Mouse (Mus musculus): Measurements from ENCODE around the gene Gm3486. TPM values are rescaled to one million over a fixed set of nuclear protein-coding genes. Genes with fewer than 3 reads are reported as not detected.
"Not testable (repeated sequence)": the region's sequence is repeated elsewhere in the genome, so short reads cannot be mapped to it uniquely, and the experiment has no call there.

Gene Gm3486
- not detected in 2 replicates for polyA plus RNA-seq (2014; fragmentation: Nextera tagmentation; extraction: Ambion mirVana)

DNA sequence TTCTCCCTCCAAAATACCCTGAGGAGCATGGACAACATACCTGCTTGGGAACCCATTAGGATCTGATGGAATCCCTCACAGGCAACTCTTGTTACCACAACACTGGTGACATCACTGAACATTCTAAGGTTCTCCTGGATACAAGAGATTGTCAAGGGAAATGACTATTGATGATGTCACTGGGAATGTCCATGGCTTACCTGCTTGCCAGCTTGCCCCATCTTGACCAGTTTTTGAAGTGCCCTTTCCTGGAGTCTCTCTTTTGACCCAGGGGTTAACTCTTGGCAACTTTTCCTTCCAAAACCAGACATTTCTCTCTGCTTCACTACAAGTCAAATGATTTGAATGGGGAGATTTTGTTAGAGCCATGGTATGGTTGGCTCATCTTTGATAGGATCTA, at the start of gene Gm3486:
TSS of gene Gm3486 (minus strand) at position 101 of the 400 bp plus-strand sequence.
- not testable (repeated sequence) for H3K27ac ChIP-seq (ENCODE audit: low read depth, low read length); H3K36me3 ChIP-seq (ENCODE audit: control insufficient read depth, insufficient read depth, low read length); H3K4me2 ChIP-seq (replicated peaks; ENCODE audit: low read depth, low read length); H3K9me3 ChIP-seq (ENCODE audit: control insufficient read depth, low read length); H3K9ac ChIP-seq (ENCODE audit: low read depth, low read length); H3K27me3 ChIP-seq (ENCODE audit: control insufficient read depth, insufficient read depth, low read length); H3K4me1 ChIP-seq (ENCODE audit: control insufficient read depth, insufficient read depth, low read length); ATAC-seq (ENCODE audit: low FRiP score, low TSS enrichment); H3K4me3 ChIP-seq (ENCODE audit: low read length)

DNA sequence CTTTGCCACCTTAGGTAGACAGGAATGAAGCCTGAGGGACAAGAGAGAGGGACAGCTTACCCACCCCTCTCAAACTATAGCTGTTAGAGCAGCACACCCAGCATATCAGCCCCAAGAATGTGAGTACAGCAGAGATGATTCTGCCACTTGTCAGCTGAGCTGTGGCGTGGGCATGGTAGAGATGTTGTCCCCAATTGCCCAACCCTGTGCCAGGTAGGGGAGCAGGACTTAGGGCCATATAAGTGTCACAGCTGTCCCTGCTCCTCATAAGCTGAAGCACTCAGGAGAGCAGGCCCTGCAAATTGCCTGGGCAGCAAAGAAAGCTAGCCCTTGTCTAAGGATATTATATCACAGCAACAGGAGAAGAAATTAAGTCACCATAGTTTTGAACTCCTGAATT, 35.4 kb upstream of the Gm3486 start:
- H3K9me3 ChIP-seq (ENCODE audit: control insufficient read depth, low read length); H3K36me3 ChIP-seq (ENCODE audit: control insufficient read depth, insufficient read depth, low read length); H3K4me1 ChIP-seq (ENCODE audit: control insufficient read depth, insufficient read depth, low read length); H3K27ac ChIP-seq (ENCODE audit: low read depth, low read length); H3K9ac ChIP-seq (ENCODE audit: low read depth, low read length); H3K27me3 ChIP-seq (ENCODE audit: control insufficient read depth, insufficient read depth, low read length); ATAC-seq (ENCODE audit: low FRiP score, low TSS enrichment); H3K4me3 ChIP-seq (ENCODE audit: low read length); H3K4me2 ChIP-seq (replicated peaks; ENCODE audit: low read depth, low read length): not testable (repeated sequence)
- 84% methylated on average over 1 of the region's 1 CpGs for WGBS

DNA sequence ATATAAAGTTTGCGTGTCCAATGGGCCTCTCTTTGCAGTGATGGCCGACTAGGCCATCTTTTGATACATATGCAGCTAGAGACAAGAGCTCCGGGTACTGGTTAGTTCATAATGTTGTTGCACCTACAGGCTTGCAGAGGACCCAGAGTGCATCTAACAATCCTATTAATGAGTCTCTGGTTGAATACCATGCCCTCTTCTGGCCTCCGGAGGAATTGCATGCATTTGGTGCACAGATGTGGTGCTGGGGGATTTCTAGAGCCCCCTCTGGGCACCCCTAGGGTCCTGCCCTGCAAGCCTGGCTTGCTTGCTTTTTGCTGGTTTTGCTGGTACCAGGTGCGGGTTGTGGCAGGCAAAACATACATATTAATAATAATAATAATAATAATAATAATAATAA, 31.4 kb upstream of the Gm3486 start:
- H3K9me3 ChIP-seq (ENCODE audit: control insufficient read depth, low read length); H3K4me3 ChIP-seq (ENCODE audit: low read length); H3K4me1 ChIP-seq (ENCODE audit: control insufficient read depth, insufficient read depth, low read length); H3K9ac ChIP-seq (ENCODE audit: low read depth, low read length); H3K4me2 ChIP-seq (replicated peaks; ENCODE audit: low read depth, low read length); H3K27me3 ChIP-seq (ENCODE audit: control insufficient read depth, insufficient read depth, low read length); H3K36me3 ChIP-seq (ENCODE audit: control insufficient read depth, insufficient read depth, low read length); H3K27ac ChIP-seq (ENCODE audit: low read depth, low read length); ATAC-seq (ENCODE audit: low FRiP score, low TSS enrichment): not testable (repeated sequence)
- 77% methylated on average over 5 of the region's 5 CpGs for WGBS

DNA sequence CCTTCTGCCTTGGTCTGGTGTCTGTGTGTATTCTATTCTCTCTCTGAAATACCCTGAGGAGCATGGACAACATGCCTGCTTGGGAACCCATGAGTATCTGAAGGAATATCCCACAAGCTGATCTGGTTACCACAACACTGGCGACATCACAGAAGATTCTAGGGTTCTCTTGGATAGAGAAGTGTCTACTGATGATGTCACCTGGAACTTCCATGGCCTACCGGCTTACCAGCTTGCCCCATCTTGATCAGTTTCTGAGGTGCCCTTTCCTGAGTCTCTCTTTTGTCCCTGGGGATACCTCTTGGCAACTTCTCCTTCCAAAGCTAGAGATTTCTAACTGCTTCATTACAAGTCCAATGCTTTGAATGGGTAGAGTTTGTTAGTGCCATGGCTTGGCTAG, 35.9 kb downstream of the Gm3486 start, which contains the start of gene Gm7954:
TSS of gene Gm7954 (minus strand) at position 101 of the 400 bp plus-strand sequence.
- not testable (repeated sequence) for H3K4me1 ChIP-seq (ENCODE audit: control insufficient read depth, insufficient read depth, low read length); H3K27ac ChIP-seq (ENCODE audit: low read depth, low read length); H3K27me3 ChIP-seq (ENCODE audit: control insufficient read depth, insufficient read depth, low read length); ATAC-seq (ENCODE audit: low FRiP score, low TSS enrichment); H3K9ac ChIP-seq (ENCODE audit: low read depth, low read length); H3K4me3 ChIP-seq (ENCODE audit: low read length); H3K36me3 ChIP-seq (ENCODE audit: control insufficient read depth, insufficient read depth, low read length); H3K9me3 ChIP-seq (ENCODE audit: control insufficient read depth, low read length); H3K4me2 ChIP-seq (replicated peaks; ENCODE audit: low read depth, low read length)
- WGBS, result no CpG with 5 or more reads among the region's 2 CpGs

Other genes with a start within 250 kb of the Gm3486 start
- 0.12 TPM in 1 of 2 replicates, not detected in the other for gene Gm2832, start 210.7 kb downstream of the Gm3486 start, polyA plus RNA-seq (2014; fragmentation: Nextera tagmentation; extraction: Ambion mirVana)
- gene Gm5798, start 140.9 kb downstream of the Gm3486 start, polyA plus RNA-seq (2014; fragmentation: Nextera tagmentation; extraction: Ambion mirVana), result not detected in 2 replicates
- not detected in 2 replicates for gene Gm7945, start 103.1 kb downstream of the Gm3486 start, polyA plus RNA-seq (2014; fragmentation: Nextera tagmentation; extraction: Ambion mirVana)
- not detected in 2 replicates for gene Gm6482, start 81.2 kb downstream of the Gm3486 start, polyA plus RNA-seq (2014; fragmentation: Nextera tagmentation; extraction: Ambion mirVana)
- gene Gm7954, start 36.0 kb downstream of the Gm3486 start, polyA plus RNA-seq (2014; fragmentation: Nextera tagmentation; extraction: Ambion mirVana), result not detected in 2 replicates
- not detected in 2 replicates for gene Gm7970, start 66.1 kb upstream of the Gm3486 start, polyA plus RNA-seq (2014; fragmentation: Nextera tagmentation; extraction: Ambion mirVana)
- not detected in 2 replicates for gene 1700049E17Rik2, start 83.7 kb upstream of the Gm3486 start, polyA plus RNA-seq (2014; fragmentation: Nextera tagmentation; extraction: Ambion mirVana)
- gene Gm3072, start 135.1 kb upstream of the Gm3486 start, polyA plus RNA-seq (2014; fragmentation: Nextera tagmentation; extraction: Ambion mirVana), result not detected in 2 replicates
- not detected in 2 replicates for gene Gm3676, start 157.0 kb upstream of the Gm3486 start, polyA plus RNA-seq (2014; fragmentation: Nextera tagmentation; extraction: Ambion mirVana)
- not detected in 2 replicates for gene Gm8068, start 212.4 kb upstream of the Gm3486 start, polyA plus RNA-seq (2014; fragmentation: Nextera tagmentation; extraction: Ambion mirVana)